Mouse (Mus musculus): ENCODE results near the gene Setd3. TPM values are rescaled to one million over a fixed set of nuclear protein-coding genes. Genes with fewer than 3 reads are reported as not detected.

The Setd3 gene
- polyA plus RNA-seq, 1 experiment from 2014 or later, result 89.0 TPM

DNA sequence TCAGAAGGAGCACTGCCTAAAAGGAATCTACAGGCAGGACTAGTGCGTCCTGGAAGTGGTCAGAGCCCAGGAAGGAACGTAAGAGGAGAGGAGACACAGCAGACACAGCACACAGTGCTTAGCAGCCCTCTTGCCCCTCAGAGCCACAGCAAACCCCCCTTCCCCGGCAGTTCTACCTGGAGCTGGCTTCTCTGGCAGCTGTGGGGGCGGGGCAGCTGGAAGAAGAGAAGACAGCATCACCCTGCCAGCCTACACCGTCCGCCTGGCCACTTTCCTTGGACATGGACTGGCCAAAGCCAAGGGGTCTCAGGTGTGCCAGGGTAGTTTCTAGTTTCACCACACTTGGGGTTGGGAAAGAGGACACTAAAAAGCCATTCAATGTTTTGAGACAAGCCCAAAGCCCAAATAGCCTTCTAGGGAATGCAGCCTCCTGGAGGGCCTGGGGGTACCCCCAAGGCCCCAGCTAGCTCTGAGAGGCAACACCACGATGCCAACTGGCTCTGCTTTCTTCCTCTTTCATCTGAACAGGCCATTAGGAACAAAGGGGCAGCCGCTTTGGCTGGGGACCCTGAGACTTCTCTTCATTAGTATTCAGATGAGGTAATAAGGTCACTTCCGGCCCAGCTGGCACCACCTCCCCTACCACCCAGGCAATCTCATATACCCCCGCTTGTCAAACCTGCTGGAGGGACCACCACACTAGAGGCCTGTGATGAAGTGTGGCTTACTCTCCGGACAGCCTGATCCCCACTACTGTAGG is 37.7 kb upstream of the Setd3 start:
- H3K36me3 ChIP-seq, result no peaks in the 10 kb centered on the region
- peaks cover 79% of the 10 kb centered on the region for H3K4me1 ChIP-seq
- H3K27me3 ChIP-seq, result no peaks in the 10 kb centered on the region
- WGBS, result 77% methylated on average over 11 of the region's 11 CpGs
- no peak overlapping the region for H3K27ac ChIP-seq
- ATAC-seq (ENCODE audit: insufficient number of reproducible peaks, insufficient read depth, low FRiP score, low TSS enrichment, low read depth), result no peak
- no peaks in the 10 kb centered on the region for H3K9me3 ChIP-seq
- no peak overlapping the region for H3K4me2 ChIP-seq
- H3K9ac ChIP-seq, result no peak overlapping the region
- no peak overlapping the region for H3K4me3 ChIP-seq

DNA sequence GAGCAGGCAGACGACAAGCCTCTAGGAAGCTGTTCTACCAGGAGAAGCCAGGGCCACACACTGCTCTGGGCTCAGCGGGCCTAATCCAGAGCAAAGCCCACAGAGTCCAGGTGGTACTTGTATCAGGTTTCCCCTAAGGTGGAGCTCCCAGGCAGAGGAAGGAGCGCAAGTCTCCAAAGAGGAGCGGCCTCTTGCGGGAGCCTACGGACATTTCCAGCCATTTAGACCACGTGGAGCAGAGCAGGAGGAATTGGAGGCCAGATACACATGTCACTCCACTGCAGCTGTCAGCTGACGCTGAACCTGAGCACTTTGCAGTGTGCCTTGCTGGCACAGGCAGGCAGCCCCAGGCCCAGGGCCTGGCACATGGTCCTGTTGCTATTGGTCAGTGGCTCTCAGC is 36.0 kb upstream of the Setd3 start:
- peaks cover 74% of the 10 kb centered on the region for H3K4me1 ChIP-seq
- H3K27ac ChIP-seq, result 0 out of 2 replicates have a peak overlapping the region, but pooled peaks have one; percentile 8
- 0 out of 2 replicates have a peak overlapping the region, but pooled peaks have one; percentile 40 for H3K9ac ChIP-seq
- peaks cover 5% of the 10 kb centered on the region; the same call in 1 of the 2 replicates for H3K36me3 ChIP-seq
- no peak overlapping the region for H3K4me2 ChIP-seq
- no peak overlapping the region for H3K4me3 ChIP-seq
- H3K27me3 ChIP-seq, result no peaks in the 10 kb centered on the region
- no peaks in the 10 kb centered on the region for H3K9me3 ChIP-seq
- no peak for ATAC-seq (ENCODE audit: insufficient number of reproducible peaks, insufficient read depth, low FRiP score, low TSS enrichment, low read depth)
- whole genome bisulfite sequencing, result 23% methylated on average over 8 of the region's 8 CpGs

DNA sequence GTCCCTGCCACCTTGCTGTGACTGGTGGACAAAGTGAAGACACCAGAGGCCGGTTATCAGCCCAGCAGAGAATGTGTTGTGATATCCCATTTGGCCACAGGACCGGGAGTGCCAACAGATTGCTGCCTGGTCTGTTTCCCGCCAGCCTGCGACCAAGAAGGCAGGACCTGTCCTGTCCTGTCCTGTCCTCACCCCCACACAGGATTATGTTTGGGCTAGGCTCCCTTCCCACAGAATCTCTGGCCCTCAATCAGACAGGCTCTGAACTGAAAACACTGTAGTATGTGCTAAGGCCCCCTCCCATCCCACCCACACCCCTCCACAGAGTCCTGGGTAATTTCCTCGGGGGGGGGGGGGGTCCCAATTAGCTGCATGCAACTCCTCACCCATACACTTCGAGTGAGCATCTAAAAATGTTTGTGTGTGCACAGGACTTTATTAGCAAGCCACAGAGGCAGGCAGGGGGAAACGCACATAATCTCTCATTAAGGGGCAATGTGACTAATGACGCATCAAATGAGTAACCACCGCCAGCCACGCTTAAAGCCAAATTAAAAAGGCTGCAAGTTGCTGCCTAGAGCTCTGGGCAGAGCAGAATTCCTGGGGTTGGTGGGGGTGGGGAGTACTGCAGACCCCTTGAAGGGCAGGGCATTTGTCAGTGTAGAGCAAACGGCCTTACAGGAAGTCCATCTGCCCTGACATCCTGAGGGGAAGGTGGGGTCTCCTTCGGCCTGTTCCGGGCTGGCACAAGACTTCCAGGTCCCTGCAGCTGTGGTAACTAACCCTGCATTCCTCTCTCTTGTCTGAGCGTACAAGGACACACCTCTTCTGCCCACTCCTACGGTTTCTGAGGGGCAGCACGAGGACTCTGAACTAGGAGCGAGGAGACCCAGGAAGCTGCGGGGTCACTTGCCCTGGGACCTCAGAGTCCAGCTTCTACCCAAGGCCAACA is 34.3 kb upstream of the Setd3 start:
- ATAC-seq (ENCODE audit: insufficient number of reproducible peaks, insufficient read depth, low FRiP score, low TSS enrichment, low read depth), result no peak
- peaks cover 5% of the 10 kb centered on the region; the same call in 1 of the 2 replicates for H3K36me3 ChIP-seq
- no peaks in the 10 kb centered on the region for H3K27me3 ChIP-seq
- 0 out of 2 replicates have a peak overlapping the region, but pooled peaks have one; percentile 11 for H3K9ac ChIP-seq
- H3K4me1 ChIP-seq, result peaks cover 65% of the 10 kb centered on the region
- H3K4me2 ChIP-seq, result no peak overlapping the region
- 0 out of 2 replicates have a peak overlapping the region, but pooled peaks have one; percentile 11 for H3K27ac ChIP-seq
- 39% methylated on average over 18 of the region's 18 CpGs for WGBS
- H3K9me3 ChIP-seq, result no peaks in the 10 kb centered on the region
- no peak overlapping the region for H3K4me3 ChIP-seq

DNA sequence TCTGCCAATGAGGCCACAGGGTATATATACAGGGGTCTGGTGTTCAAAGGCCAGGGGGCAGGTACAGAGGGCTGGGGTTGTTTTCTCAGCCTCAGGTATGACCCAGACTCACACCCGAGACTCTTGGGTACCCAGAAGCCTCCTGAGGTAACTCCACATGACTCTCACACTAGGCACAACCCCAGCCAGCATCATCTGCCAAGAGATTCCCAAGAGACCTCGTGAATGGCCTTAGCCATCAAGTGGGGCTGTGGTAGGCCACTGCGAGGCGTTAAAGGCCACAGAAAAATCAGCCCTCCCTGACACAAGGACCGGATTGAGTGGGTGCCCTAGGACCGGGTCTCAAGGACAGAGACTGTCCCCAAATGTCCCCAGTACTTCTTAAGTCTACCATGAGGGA is 33.4 kb upstream of the Setd3 start:
- Histone ChIP-seq H3K4me3 (no peak overlapping the region), H3K9me3 (no peaks in the 10 kb centered on the region), H3K27me3 (no peaks in the 10 kb centered on the region), H3K36me3 (peaks cover 5% of the 10 kb centered on the region; the same call in 1 of the 2 replicates), H3K27ac (peak overlapping the region; percentile 8; the same call in 1 of the 2 replicates), H3K9ac (peak overlapping the region; percentile 36; the same call in 1 of the 2 replicates), H3K4me2 (no peak overlapping the region), H3K4me1 (peaks cover 58% of the 10 kb centered on the region)
- 87% methylated on average over 6 of the region's 6 CpGs for WGBS
- ATAC-seq (ENCODE audit: insufficient number of reproducible peaks, insufficient read depth, low FRiP score, low TSS enrichment, low read depth), result no peak

DNA sequence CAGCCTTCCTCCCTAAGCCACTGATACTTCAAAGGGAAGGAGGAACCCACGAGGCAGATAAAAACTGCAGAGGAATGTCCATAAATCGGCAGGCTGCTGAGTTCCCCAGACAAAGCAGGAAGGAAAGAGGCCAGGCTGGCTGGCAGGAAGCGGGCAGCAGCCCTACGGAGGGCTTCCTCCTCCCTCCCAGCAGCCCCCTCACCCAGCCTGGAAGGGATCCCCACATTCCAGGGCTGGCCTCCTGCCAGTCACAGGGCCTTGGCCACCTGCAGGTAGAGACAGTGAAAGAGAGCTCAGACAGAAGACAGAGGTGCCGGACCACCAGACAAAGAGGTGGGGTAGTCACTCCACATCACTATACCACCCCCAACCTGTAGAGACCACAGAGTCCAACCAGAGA is 33.0 kb upstream of the Setd3 start:
- WGBS, result 53% methylated on average over 5 of the region's 5 CpGs
- Histone ChIP-seq H3K4me2 (no peak overlapping the region), H3K4me3 (no peak overlapping the region), H3K9me3 (no peaks in the 10 kb centered on the region), H3K9ac (peak overlapping the region; percentile 40; the same call in 1 of the 2 replicates), H3K4me1 (peaks cover 57% of the 10 kb centered on the region), H3K36me3 (peaks cover 5% of the 10 kb centered on the region; the same call in 1 of the 2 replicates), H3K27me3 (no peaks in the 10 kb centered on the region), H3K27ac (peak overlapping the region; percentile 8; the same call in 1 of the 2 replicates)
- no peak for ATAC-seq (ENCODE audit: insufficient number of reproducible peaks, insufficient read depth, low FRiP score, low TSS enrichment, low read depth)

DNA sequence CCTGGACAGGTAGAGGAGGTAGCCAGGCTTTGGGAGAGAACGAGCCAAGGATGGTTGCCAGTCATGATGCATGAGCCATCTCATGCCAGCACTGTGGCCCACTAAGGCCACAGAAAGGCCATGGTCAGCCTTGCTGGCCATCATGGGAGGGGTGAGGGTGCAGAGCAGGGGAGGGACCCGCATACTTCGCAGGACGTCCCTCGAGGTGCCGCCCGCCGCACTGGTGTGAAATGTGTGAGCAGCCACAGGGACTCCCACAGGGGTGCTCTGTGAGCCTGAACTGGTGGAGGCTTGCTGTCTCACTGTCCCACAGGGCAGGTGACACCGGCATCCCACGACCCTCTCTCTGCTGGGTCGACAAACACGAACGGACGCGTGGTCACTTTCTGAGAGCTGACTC is 31.5 kb upstream of the Setd3 start:
- Histone ChIP-seq H3K9ac (no peak overlapping the region), H3K27me3 (no peaks in the 10 kb centered on the region), H3K27ac (no peak overlapping the region), H3K4me2 (no peak overlapping the region), H3K9me3 (no peaks in the 10 kb centered on the region), H3K4me1 (peaks cover 48% of the 10 kb centered on the region), H3K36me3 (peaks cover 16% of the 10 kb centered on the region), H3K4me3 (no peak overlapping the region)
- no peak for ATAC-seq (ENCODE audit: insufficient number of reproducible peaks, insufficient read depth, low FRiP score, low TSS enrichment, low read depth)
- WGBS, result 86% methylated on average over 15 of the region's 15 CpGs

DNA sequence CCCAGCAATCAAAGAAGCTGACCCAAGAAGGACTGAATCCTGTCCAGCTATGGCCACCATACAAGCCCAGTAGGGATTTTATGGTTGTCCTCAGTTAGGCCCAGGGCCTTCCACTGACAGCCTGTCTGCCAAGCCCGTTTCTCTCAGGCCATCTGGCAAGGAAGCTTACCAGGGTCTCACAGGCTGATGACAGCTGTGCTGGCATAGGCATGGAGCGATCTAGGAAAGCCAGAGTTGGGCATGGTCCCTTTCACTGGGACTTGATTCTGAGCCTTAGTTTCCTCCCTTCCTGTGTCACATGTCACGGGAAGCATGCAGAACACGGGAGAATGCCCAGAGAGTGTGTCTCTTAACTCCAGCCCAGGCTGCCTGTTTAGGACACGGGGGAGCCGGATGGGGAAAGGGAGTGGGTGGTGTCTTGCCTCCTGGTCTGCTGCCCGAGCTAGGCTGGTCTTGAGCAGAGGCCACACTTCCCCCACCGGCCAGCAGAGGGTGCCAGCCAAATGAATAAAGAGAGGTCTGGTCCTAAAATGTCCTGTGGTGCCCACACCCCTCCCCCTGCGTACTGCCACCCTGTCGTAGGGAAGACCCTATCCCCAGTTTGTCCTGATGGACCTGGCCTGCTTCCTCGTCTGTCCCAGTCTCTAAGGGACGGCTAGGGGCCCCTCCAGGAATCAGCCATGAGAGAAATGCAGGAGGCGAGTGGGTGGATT is 29.8 kb upstream of the Setd3 start:
- Histone ChIP-seq H3K4me3 (no peak overlapping the region), H3K36me3 (peaks cover 31% of the 10 kb centered on the region), H3K27me3 (no peaks in the 10 kb centered on the region), H3K4me1 (peaks cover 33% of the 10 kb centered on the region), H3K9me3 (no peaks in the 10 kb centered on the region), H3K4me2 (no peak overlapping the region), H3K27ac (no peak overlapping the region), H3K9ac (no peak overlapping the region)
- WGBS, result 29% methylated on average over 13 of the region's 13 CpGs
- no peak for ATAC-seq (ENCODE audit: insufficient number of reproducible peaks, insufficient read depth, low FRiP score, low TSS enrichment, low read depth)

DNA sequence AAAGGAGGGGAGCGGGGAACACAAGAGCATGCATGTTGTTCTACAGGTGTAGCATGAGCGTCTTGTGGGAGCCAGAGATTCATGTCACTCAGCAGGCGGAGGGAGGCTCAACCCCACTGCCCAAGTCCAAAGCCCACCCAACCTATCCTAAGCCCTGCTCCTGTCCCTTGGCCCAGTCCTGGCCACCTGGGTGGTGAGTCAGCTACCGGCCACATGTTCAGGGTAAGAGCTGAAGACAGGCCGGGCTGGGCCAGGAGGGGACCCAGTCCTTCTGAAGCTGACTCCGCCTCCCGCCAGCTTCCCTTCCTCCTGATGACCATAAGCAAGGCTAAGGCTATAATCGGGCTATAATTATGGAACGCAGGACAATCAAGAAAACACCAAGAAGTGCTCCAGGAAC is 29.1 kb upstream of the Setd3 start:
- Histone ChIP-seq H3K9ac (no peak overlapping the region), H3K4me3 (no peak overlapping the region), H3K9me3 (no peaks in the 10 kb centered on the region), H3K4me1 (peaks cover 26% of the 10 kb centered on the region), H3K36me3 (peaks cover 36% of the 10 kb centered on the region), H3K4me2 (no peak overlapping the region), H3K27me3 (no peaks in the 10 kb centered on the region), H3K27ac (no peak overlapping the region)
- ATAC-seq (ENCODE audit: insufficient number of reproducible peaks, insufficient read depth, low FRiP score, low TSS enrichment, low read depth), result no peak
- WGBS, result 85% methylated on average over 9 of the region's 9 CpGs

DNA sequence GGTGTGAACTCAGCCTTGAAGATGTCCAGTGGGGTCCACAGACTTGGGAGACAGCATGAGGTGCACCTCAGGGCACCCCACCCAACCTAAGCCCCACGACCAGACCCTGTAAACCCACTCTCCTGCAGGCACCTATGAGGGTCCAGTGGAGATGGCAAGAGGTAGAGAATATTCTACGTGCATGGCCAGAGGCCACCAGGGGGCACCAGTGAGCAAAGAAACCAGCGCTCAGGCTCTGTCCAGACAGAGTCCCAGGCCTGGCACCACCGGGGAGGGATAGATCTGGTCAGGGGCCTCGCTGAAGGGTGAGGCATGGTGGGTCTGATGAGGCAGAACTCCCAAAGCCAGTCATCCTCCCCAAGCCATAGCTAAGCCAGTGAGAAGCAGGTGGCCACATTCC is 27.5 kb upstream of the Setd3 start:
- WGBS, result 12% methylated on average over 5 of the region's 5 CpGs
- Histone ChIP-seq H3K36me3 (peaks cover 51% of the 10 kb centered on the region), H3K27me3 (no peaks in the 10 kb centered on the region), H3K4me2 (no peak overlapping the region), H3K4me3 (no peak overlapping the region), H3K9ac (no peak overlapping the region), H3K9me3 (no peaks in the 10 kb centered on the region), H3K4me1 (peaks cover 11% of the 10 kb centered on the region; the same call in 1 of the 2 replicates), H3K27ac (no peak overlapping the region)
- peak; percentile 43; the same call in 1 of the 2 replicates for ATAC-seq (ENCODE audit: insufficient number of reproducible peaks, insufficient read depth, low FRiP score, low TSS enrichment, low read depth)

DNA sequence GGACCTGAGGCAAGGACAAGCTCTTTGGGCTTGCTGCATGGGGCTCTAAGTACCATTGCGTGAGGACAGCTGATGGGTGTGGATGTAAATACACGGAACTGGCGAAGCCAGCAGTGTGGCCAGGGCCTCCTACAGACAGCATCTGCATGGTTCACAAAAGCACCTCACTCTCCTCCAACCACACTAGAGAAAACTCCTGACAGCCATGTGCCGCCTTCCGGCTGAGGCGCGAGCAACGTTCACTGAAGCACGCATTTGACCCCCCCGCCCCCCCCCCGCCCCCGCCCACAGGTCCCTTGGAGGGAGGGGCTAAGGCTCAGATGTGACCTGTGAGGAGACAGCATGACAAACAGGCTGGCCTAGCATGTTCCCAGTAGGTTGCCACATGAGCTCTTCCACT is 25.9 kb upstream of the Setd3 start:
- Histone ChIP-seq H3K4me3 (no peak overlapping the region), H3K36me3 (peaks cover 62% of the 10 kb centered on the region), H3K27ac (peak overlapping the region; percentile 11; the same call in 1 of the 2 replicates), H3K27me3 (no peaks in the 10 kb centered on the region), H3K9me3 (no peaks in the 10 kb centered on the region), H3K4me1 (peaks cover 7% of the 10 kb centered on the region; the same call in 1 of the 2 replicates), H3K4me2 (no peak overlapping the region), H3K9ac (no peak overlapping the region)
- whole genome bisulfite sequencing, result 72% methylated on average over 12 of the region's 12 CpGs
- no peak for ATAC-seq (ENCODE audit: insufficient number of reproducible peaks, insufficient read depth, low FRiP score, low TSS enrichment, low read depth)

DNA sequence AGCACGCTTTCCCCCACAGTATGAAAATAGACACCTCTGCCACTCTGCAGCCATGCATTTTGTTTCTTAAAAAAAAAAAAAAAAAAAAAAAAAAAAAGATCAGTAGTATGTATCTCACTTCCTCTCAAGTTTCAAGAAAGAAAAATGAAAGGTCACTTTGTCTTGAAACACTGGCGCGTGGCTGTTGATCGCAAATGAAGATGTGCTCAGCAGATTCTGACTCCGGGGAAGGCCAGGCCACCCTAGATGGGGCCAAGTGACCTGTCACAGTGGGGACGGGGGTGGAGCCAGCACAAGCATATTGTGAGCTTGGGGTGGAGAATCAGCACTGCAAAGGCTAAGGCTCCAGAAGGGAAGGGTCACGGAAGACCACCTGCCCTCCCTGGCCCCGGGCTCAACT is 24.8 kb upstream of the Setd3 start:
- no peaks in the 10 kb centered on the region for H3K4me1 ChIP-seq
- 69% methylated on average over 8 of the region's 8 CpGs for WGBS
- no peak overlapping the region for H3K4me2 ChIP-seq
- no peaks in the 10 kb centered on the region for H3K9me3 ChIP-seq
- no peak overlapping the region for H3K4me3 ChIP-seq
- peaks cover 73% of the 10 kb centered on the region for H3K36me3 ChIP-seq
- no peak for ATAC-seq (ENCODE audit: insufficient number of reproducible peaks, insufficient read depth, low FRiP score, low TSS enrichment, low read depth)
- H3K27ac ChIP-seq, result no peak overlapping the region
- no peak overlapping the region for H3K9ac ChIP-seq
- no peaks in the 10 kb centered on the region for H3K27me3 ChIP-seq

Data from embryonic facial prominence, embryonic 13.5 days (tissue).